Mouse (Mus musculus): ENCODE measurements around the gene Gpat3.
A peak's percentile ranks its signal among the peaks of the same experiment; 100 is the strongest.

The Gpat3 gene

DNA sequence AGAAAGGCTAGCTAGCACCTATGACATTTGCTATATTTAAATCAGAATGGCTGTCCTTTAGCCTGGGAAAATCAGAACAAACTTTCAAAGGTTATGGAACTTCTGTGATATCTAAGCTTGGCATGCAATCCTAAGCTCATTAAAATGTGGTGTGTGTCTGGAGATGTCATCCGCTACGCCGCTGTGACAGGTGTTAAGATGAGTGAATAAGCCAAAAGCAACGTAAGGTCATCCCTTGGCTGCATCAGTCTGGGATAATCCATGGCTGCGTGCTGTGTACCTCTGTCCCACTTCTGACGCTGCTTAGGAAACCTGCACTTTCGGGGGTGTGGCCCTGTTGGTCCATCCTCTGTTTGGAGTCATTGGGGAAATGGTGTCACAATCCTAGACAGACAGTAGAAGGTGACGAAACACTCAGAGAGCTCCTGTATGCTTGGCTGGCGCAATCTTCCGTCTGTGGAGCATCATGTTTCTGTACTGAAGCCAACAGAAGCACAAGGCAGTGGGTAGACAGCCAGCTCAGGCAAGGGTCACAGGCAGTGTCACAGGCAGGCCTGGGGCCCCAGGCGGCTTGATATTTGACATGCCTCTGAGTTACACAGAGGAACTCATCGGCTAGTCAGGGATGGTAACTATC is 15.0 kb downstream of the Gpat3 start:
- no peak for DNase-seq (ENCODE audit: low read depth, low spot score)

GRCm38 (mm10) chr5:100861140-100861539 is 15.6 kb downstream of the Gpat3 start:
- no peak for DNase-seq (ENCODE audit: low read depth, low spot score)

- DNase-seq (ENCODE audit: low read depth, low spot score): no peak
Observed at GRCm38 (mm10) chr5:100861811-100862210, 16.3 kb downstream of the Gpat3 start.

DNA sequence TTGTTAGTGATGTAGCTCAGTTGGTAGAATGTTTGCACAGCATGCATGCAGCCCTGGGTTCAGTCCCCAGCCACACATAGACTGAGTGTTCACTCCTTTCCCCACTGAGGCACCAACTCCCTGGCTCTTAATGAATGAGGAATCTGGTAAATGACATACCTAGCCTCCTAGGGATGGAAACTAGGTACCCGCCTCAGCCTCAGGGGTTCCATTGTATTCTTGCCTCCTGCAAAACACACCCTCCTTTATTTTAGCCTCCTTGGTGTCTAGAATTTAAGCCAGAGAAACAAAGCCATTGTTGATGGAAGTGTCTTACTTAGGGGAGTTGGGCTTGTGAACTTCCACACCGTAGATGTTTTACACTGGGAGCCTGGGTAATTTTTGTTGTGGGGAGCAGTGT is 17.6 kb downstream of the Gpat3 start:
- DNase-seq (ENCODE audit: low read depth, low spot score): no peak

- no peak for DNase-seq (ENCODE audit: low read depth, low spot score)
Observed at GRCm38 (mm10) chr5:100864438-100864837, 18.9 kb downstream of the Gpat3 start.

DNA sequence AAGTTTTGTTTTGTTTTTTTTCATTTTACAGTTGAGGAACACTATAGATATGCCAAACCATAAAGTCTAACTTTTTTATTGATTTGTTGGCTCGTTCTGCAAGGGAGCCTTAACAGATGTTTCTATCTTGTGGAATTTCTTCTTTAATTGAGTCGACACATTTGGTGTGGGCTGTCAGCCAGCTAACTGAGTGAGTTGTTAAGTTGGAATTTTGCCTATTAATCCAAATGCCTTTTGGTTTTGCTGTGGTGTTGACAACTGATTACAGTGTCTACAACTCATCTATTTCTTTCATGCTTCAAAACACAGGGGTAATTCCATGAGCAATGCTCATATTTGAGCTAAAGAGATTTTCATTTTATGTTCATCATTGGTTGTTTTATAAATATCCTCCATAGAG is 20.7 kb downstream of the Gpat3 start:
- DNase-seq (ENCODE audit: low read depth, low spot score): no peak

GRCm38 (mm10) chr5:100869197-100869895 is 23.8 kb downstream of the Gpat3 start:
- peak; percentile 25 for DNase-seq (ENCODE audit: low read depth, low spot score)

DNA sequence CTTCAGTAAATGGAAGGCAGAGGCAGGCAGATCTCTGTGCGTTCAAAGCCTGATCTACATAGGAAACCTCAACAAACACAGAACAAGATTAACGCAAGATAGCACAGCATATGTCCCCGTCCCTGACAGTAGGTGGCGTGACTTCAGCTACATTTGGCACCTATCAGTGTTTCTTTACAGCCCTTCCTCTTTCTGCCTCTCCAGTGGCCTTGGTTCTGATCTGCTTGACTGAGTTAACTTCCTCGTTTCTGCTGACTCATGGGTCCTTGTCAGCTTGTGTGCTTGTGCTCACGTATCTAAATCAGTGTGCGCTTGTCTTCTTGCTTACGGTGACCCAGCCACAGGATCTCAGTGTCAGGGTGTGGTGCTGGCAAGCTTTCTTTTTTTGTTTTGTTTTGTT is 26.5 kb downstream of the Gpat3 start:
- DNase-seq (ENCODE audit: low read depth, low spot score): peak; percentile 93

- peak; percentile 29 for DNase-seq (ENCODE audit: low read depth, low spot score)
Observed at GRCm38 (mm10) chr5:100874721-100875120, 29.2 kb downstream of the Gpat3 start.

- DNase-seq (ENCODE audit: low read depth, low spot score): peak; percentile 27
Observed at GRCm38 (mm10) chr5:100875180-100875579, 29.7 kb downstream of the Gpat3 start.

DNA sequence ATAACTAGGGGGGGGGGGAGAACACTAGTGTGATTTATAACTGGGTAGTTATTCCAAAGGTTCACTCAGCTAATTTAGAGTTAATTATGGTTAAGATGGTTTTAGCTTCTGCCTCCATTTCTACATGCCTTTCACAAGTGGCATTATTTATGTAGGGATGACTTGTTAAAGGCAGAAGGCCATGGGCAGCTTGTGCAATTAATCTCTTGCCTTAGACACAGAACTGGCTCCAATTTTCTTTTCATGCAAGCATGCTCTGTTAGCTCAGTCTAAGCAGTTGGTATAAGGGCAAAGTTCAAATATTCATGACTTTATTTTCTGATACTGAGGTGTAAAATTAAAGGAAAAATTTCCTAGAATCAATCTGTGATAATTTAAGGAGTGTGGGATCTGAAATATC is 31.5 kb downstream of the Gpat3 start:
- DNase-seq (ENCODE audit: low read depth, low spot score): no peak

GRCm38 (mm10) chr5:100885216-100885615 is 39.7 kb downstream of the Gpat3 start:
- DNase-seq (ENCODE audit: low read depth, low spot score): no peak

DNA sequence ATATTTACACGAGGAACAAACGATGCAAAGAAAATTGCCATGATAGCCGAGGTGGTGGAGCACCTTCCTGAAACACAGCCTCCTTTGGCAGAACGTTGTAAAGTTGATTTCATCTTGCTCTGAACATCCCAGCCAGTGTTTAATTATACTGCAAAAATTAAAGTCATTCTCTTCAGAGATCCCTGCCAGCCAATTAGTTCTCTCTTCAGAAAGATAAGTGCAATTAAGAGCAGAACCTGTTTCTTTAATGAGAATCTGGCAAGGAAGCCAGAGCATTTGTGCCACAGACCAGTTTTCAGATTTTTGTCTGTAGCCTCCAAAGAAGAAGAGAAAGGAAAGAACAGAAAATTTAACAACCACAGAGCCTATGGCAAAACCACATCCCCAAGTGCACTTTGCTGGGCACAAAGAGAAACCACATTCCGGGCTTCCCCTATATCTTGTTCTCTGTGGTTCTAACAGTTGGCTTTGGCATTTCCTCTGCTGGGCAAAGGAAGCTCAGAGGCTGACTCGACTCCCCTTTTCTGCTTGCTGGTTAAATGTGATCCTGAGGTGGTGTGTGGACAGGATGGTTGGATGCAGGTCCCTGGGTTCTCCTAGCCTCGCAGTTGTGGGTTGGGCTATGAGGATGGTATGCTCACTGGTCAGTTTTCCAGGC is 40.9 kb downstream of the Gpat3 start:
- no peak for DNase-seq (ENCODE audit: low read depth, low spot score)

DNA sequence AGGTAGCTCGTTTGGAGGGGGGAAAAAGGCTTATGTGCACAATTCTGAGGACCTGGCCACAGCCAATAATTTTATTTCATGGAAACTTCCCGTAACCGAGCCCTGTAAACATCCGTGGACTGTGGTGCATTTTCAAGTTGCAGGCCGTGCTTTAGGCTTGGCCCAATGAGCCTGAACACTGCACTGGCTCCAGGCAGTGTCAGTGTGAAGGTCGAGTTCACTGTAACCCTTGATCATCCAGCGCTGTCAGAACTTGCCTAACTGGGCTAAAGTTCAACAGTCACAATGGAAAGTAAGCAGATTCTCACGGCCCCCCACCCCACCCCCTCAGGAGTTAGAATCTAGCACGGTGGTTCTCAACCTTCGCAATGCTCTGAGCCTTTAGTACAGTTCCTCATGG is 50.7 kb downstream of the Gpat3 start:
- DNase-seq (ENCODE audit: low read depth, low spot score): no peak

DNA sequence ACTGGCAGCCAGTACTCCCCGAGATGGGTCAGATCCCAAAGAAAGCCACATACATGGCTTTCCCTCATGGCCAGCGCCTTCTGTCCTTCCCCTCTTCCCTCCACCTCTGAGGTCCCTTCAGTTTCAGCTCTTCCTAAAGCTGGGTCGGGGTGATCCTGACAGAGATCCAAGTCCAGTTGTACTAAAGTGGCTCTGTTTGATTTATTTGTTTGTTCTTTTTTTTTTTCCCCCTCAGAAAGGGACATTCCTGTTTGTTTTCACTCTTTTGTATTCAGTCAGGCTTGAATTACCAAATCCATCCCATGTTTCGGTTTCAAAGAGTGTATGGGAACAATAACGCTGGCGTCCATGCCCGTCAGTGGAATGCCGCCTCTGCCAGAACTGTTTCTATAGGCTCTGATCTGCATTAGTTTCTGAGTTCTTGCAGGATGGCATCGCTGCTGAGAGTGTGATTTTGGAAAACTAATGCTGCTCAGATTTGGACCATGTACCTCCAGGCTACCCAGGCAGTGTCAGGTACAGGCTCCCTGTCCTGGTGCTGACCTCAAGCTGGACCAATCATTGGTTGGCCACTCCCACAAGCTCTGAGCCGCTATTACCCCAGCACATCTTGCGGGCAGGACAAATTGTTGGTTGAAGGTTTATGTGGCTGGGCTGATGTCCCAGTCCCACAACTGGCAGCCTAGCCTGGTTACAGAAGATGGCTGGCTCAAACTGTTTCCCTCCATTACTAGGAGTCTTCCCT is 54.4 kb downstream of the Gpat3 start:
- no peak for DNase-seq (ENCODE audit: low read depth, low spot score)

GRCm38 (mm10) chr5:100901046-100901445 is 55.5 kb downstream of the Gpat3 start:
- DNase-seq (ENCODE audit: low read depth, low spot score): no peak

DNA sequence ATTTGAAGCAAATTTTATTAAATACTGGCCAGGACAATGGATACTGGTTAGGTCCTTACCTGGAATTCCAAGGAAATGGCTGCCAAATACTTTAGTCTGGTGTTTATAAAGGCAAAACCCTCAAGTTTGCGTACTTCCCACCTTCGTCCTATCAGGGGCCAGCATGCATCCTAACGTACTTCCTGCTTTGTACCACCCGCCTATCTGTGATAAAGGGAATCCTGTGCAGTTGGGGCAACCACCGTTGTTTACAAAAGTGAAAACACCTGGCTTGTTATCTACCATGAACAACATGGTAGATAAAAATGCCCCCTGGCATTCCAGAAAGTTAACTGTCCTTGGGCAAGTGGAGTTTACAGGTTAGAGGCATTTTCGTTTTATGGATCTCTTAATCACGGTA is 63.0 kb downstream of the Gpat3 start:
- no peak for DNase-seq (ENCODE audit: low read depth, low spot score)

GRCm38 (mm10) chr5:100908901-100909300 is 63.4 kb downstream of the Gpat3 start:
- DNase-seq (ENCODE audit: low read depth, low spot score): no peak

DNA sequence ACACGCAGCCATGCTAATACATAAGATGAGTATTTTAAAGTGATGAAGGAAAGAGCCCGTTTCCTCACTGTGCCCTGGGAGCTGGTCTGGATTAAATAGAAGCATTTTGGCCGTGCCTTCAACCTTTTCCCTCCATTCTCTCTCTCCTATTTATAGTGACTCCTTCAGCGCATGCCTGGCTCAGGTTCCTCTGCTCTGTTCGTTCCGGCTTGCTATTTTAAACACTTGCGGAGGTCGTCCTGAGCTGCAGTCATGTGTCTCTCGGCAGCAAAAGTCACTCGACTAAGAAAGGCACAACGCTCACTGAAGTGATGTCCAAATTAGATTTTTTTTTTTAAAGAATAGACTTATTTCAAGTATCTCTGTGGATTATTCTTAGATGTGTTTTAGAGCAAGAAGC is 64.2 kb downstream of the Gpat3 start:
- no peak for DNase-seq (ENCODE audit: low read depth, low spot score)

DNA sequence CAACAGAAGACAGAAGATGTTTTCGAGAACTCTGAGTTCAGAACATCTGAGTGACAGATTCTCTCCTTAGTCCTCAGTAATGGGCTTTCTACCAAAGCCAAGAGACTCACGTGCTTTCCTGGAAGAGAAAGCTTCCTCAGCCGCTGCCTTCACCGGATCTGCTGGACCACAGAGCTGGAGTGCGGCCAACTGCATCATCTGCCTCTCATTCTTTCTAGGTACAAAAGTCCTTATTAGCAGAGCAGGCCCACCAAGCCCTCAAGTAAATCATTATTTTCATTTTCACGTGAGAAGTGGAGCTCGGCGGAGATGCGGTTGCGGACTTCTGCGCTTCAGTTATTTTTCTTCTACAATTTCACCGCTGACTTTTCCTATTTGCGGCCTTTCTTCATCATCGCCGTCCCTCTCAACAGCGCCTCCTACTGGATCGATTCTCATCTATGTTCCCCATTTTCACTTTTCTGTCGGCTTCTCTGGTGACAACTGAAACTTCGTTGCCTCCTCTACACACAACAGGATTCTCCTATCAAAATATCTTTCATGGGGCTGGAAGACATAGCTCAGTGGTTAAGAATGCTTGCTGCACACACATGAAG is 66.1 kb downstream of the Gpat3 start:
- DNase-seq (ENCODE audit: low read depth, low spot score): peak; percentile 84

DNA sequence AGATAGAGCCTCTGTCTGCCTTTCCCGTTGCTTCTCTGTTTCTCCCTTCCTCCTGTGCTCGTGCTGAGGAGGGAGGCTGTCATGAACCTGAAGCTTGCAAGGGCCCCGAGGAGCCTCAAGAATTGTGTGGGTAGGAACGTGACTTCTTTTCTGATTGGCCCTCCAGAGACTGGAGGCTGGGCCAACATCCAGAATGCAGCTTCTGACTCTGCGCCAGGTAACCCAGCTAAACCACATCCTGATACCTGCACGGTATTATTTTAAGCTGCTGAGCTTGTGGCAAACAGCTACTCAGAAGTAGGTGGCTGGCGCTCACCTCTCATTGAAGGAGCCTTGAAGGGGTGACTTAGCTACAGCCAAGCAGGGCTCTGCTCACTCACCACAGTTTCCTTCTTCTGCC is 66.9 kb downstream of the Gpat3 start:
- no peak for DNase-seq (ENCODE audit: low read depth, low spot score)

DNA sequence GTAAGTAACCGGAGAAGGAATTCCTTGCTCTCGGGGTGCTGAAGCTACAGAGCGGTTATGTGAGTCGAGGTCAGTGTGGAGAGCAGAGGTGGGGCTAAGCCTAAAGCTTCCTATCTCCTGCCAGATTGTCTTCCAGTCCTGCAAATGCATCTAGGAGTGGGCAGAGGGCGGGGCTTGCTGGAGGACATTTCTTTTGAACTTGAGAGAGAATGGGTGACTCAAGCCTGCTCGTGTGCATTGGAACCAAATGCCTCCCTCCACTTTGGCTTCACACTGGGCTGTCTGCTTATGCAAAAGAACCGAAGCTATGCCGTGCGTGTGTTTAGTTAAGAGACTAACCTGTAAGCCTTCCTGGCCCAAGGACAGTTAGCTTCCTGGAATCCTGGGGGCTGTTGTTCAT is 67.8 kb downstream of the Gpat3 start:
- DNase-seq (ENCODE audit: low read depth, low spot score): no peak
